Mouse (Mus musculus): ENCODE results near the gene Tmem39a. TPM values are rescaled to one million over a fixed set of nuclear protein-coding genes. Genes with fewer than 3 reads are reported as not detected.

Tmem39a gene
- polyA plus RNA-seq, 1 experiment from 2014 or later, result 90.8 TPM

Other genes starting within 250 kb of the Tmem39a start
- 0.09 and 0.14 TPM in 2 replicates for gene Maats1, start 216.6 kb upstream of the Tmem39a start, polyA plus RNA-seq (2015; fragmentation: Nextera tagmentation; extraction: Ambion mirVana)
- gene Cox17, start 211.7 kb upstream of the Tmem39a start, polyA plus RNA-seq (2015; fragmentation: Nextera tagmentation; extraction: Ambion mirVana), result 181 and 190 TPM in 2 replicates
- not detected in 2 replicates for gene Gm21987, start 211.7 kb upstream of the Tmem39a start, polyA plus RNA-seq (2015; fragmentation: Nextera tagmentation; extraction: Ambion mirVana)
- gene Popdc2, start 196.5 kb upstream of the Tmem39a start, polyA plus RNA-seq (2015; fragmentation: Nextera tagmentation; extraction: Ambion mirVana), result 9.9 and 13.7 TPM in 2 replicates
- 3.2 and 5.8 TPM in 2 replicates for gene Pla1a, start 125.6 kb upstream of the Tmem39a start, polyA plus RNA-seq (2015; fragmentation: Nextera tagmentation; extraction: Ambion mirVana)
- gene Adprh, start 106.0 kb upstream of the Tmem39a start, polyA plus RNA-seq (2015; fragmentation: Nextera tagmentation; extraction: Ambion mirVana), result 77.1 and 80.4 TPM in 2 replicates
- 0.36 and 0.55 TPM in 2 replicates for gene Cd80, start 103.1 kb upstream of the Tmem39a start, polyA plus RNA-seq (2015; fragmentation: Nextera tagmentation; extraction: Ambion mirVana)
- gene Timmdc1, start 36.0 kb upstream of the Tmem39a start, polyA plus RNA-seq (2015; fragmentation: Nextera tagmentation; extraction: Ambion mirVana), result 25.3 and 27.3 TPM in 2 replicates
- gene Poglut1, start 8.4 kb upstream of the Tmem39a start, polyA plus RNA-seq (2015; fragmentation: Nextera tagmentation; extraction: Ambion mirVana), result 41.8 and 44.7 TPM in 2 replicates
- gene Arhgap31, start 154.6 kb downstream of the Tmem39a start, polyA plus RNA-seq (2015; fragmentation: Nextera tagmentation; extraction: Ambion mirVana), result 9.8 and 10.1 TPM in 2 replicates
- gene B4galt4, start 183.6 kb downstream of the Tmem39a start, polyA plus RNA-seq (2015; fragmentation: Nextera tagmentation; extraction: Ambion mirVana), result 21.1 and 21.8 TPM in 2 replicates
- gene Upk1b, start 241.6 kb downstream of the Tmem39a start, polyA plus RNA-seq (2015; fragmentation: Nextera tagmentation; extraction: Ambion mirVana), result 28.4 and 41.5 TPM in 2 replicates

Measured in stomach, embryonic 15.5 days (tissue).